Mouse (Mus musculus) cortical plate, adult 2 months (tissue): ENCODE data around the gene Neurod6.

ENCODE experiments used
- CTCF ChIP-seq: fragments of 200-500 bp; IDR thresholded peaks from 2 replicates; pipeline ENCODE4 v1.5.1; 2011; ENCODE audit warnings: mild to moderate bottlenecking, control low read depth, low read length; ENCODE audit not compliant: insufficient read depth; ENCODE audit errors: extremely low read depth
- POLR2A ChIP-seq: fragments of 200-500 bp; IDR thresholded peaks from 2 replicates; pipeline ENCODE4 v1.6.1; 2011; ENCODE audit warnings: mild to moderate bottlenecking, low read length, control low read depth; ENCODE audit not compliant: insufficient read depth; ENCODE audit errors: extremely low read depth

DNA sequence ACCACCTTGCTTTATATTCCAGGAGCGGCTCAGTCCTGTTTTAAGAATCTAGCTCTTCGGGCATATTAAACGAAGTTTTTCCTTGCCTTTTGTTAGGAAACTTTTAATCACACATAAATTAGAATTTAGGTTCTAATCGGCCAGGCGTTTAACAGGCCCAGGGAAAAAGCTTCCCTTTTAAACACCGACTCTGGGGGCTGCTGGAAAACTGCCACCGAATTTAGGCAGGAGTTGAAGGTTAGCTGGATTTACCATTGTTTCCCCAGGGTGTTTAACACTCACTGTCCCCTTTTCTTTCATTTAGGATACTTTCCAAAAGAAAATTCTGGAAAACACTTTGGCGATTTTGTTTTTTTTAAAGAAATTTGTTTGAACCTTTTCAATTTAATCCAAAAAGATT, 3.7 kb downstream of the Neurod6 start:
- TF ChIP-seq CTCF (no peak), POLR2A (no peak)
